Mouse (Mus musculus): ENCODE data around the gene Mylk. TPM values are rescaled to one million over a fixed set of nuclear protein-coding genes. Genes with fewer than 3 reads are reported as not detected.

Mylk gene
- total RNA-seq, 2 experiments from 2014 or later, result 18.8 to 28.6 TPM

DNA sequence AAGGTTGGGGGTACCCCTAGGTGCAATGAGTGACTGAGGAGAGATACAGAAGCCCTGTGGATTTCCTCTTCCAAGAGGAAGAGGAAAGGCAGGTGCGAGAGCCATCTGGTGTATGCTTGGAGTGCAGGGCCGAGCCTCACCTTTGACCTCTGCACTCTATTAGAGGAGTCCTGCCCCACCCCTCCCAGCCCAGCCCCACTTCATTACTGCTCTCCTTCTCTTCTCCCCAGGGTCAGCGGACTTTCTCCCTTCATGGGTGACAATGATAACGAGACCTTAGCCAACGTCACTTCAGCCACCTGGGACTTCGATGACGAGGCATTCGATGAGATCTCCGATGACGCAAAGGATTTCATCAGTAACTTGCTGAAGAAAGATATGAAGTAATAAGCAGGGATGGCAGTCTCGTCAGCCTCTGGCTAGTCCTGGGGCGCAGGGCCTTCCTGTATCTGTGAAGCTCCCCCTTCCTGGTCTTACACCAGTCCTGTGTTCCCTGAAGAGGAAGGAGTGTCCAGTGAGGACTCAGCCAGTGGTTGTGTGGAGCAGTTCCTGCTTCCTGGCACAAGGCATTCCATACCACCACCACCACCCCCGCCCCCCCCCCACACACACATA, 241.3 kb downstream of the Mylk start:
- DNase-seq, result no peak

DNA sequence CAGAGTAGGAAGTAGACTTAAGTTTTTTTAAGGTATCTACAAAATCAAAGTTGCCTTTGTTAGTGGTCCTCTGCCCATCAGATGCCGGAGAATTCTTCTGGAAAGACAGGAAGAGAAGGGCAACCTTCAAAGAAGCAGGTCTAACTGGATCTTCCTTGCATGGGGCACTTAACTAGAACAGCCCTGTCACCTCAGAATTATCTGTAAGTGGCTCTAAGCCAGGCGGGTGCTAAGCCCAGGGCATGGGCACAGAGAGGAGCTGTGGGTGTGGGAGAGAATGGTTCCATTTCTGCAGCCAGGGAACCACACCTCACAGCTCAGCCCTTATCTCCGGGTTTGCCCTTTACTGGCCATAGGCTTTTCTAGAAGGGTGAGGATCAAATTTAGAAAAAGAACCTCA, 246.4 kb downstream of the Mylk start:
- no peak for DNase-seq

DNA sequence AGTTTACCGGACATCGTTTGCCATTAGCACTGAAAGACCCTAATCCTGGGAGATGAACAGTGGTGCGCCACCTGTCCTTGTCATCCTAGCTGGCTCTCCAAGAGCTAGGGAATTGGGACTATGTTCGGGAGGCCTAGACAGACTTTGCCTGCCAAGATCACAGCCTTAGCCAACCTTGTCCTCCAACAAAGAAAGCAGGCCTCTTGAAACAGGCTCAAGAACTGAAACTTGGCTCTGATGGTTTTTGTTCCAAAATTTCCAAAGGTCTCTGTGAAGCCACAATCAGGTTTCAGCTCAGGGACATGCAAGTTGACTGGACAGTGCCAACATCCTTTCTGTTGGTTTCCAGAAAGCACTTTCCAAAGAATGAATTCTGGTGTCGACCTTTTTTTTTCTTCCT, 247.8 kb downstream of the Mylk start:
- peak; percentile 31 for DNase-seq

DNA sequence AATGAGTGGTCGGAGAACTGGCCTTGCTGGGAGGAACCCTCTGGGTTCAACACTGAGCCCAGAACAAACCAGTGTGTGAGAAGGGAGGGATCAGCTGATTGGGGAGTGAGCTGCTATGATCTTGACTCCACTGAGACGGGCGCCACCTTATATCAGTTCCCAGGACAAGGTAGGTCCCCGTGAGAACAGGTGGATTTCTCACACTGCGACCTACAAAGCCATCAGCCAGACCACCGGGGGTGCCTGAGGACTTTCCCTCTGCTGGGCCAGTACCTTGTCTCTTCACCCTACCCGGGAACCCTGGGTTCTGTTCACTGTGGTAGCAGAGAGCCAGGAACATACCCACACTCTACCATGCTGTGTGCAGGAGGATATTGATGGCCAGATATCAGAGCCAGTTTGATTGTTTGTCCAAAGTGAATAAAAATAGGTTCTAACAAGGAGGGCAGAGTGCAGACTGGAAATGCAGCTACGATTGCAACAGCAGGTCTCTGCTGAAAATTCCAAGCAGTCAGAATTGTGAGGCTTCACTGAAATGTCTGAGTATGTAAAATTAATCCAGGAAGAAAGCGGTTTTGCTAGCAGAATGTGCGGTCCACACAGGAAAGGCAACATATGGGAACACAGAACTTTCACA, 248.8 kb downstream of the Mylk start:
- no peak for DNase-seq

GRCm38 (mm10) chr16:34994641-34995141, 249.7 kb downstream of the Mylk start:
- DNase-seq, result no peak

DNA sequence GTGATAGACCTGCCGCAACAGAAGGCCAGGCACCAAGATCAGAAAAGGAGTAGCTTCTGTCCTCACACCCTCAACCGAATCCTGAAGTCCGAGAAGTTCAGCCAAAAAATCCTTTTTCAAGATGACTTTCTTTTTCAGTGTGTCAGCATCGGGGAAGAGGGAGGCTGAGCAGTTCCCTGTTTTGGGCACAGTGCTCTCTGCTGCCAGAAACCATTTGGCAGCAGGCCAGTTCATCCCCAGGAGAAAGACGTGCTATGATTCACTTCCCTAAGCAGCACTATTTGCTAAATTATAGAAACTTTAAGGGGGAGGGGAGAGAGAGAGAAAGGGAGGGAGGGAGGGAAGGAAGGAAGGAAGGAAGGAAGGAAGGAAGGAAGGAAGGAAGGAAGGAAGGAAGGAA, 251.1 kb downstream of the Mylk start:
- DNase-seq, result peak; percentile 67

DNA sequence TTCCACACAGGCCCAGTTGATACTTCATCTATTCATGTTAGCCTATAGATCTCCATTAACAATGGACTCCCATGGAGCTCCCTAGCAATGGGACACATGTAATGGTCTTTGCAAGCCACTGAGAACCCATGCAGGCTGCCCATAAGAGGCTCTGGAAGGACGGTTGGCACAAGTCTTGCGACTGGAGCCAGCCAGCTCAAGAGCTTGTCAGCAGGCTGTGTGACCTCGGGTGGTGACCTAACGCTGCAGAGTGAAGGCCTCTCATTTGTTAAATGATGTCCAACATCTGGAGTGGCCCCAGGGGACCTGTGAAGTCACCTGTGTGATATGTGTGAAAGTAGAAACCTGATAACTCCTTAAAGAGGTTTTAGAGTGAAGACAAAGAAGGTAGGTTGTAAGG, 252.0 kb downstream of the Mylk start:
- DNase-seq, result no peak

- no peak for DNase-seq
Observed at GRCm38 (mm10) chr16:34997576-34997975, 252.6 kb downstream of the Mylk start.

DNA sequence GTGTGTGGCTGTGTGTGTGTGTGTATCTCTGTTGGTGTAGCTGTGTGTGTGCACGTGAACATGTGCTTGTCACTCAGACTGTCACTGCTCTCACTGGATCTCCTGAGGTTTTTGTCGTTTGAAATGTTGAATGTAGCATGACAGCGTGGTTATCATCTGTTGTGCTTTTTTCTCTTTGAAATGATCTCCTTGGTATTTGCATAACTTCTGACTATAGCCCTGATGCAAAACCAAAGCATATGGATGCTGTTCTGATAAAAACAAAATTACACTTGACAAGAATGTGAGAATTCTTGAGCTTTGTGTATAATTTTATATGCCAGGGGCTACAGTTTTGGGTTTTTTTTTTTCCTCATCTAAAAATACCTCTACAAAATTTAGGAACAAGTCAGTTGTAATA, 254.0 kb downstream of the Mylk start:
- DNase-seq, result no peak

DNA sequence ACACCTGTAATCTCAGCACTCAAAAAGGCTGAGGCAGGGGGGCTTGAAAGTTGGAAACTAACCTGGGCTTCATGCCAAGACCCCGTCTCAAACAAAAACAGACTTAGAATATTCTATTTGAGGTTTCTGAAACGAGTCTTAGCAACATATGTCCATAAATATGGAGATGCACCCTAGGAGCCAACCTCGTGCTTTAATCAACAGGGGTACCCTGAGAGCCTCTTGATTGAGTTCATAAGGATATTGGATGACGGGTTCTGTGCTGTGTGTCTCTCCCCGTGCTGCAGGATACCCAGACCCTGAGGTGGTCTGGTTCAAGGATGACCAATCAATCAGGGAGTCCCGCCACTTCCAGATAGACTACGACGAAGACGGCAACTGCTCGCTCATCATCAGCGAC, 255.0 kb downstream of the Mylk start:
- no peak for DNase-seq

- DNase-seq, result no peak
Observed at GRCm38 (mm10) chr16:35000923-35001560, 256.0 kb downstream of the Mylk start.

DNA sequence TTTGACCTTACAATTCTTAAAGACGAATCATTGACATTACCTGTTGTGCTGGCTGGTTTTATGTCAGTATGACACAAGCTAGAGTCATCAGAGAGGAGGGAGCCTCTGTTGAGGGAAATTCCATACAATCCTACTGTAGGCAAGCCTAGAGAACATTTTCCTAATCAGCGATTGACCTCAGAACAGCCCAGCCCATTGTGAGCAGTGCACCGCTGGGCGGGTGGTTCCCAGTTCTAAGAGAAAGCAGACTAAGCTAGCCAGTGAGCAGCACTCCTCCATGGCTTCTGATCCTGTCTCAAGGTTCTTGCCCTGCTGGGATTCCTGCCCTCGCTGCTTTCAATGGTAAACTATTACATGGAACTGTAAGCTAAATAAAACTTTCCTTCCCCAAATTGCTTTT, 259.3 kb downstream of the Mylk start:
- DNase-seq, result no peak

GRCm38 (mm10) chr16:35004756-35005155, 259.7 kb downstream of the Mylk start:
- DNase-seq, result no peak

DNA sequence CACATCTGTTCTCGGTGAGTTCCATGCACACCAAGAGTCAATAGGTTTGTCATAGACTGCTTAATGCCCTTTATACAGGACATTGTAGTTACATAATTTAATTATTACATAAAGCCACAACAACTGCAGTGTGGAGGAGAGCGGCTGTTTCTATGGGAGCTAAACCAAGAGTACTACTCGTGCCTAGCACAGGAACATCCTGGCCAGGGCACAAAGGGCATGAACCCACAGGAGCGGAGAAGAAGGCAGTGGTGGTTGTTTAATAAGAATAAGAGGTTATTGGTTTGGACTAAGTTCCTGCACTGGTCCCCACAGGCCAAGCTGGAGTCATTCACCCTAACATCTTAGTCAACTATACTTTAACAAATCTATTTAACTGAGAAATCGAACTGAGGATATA, 261.2 kb downstream of the Mylk start:
- DNase-seq, result no peak

GRCm38 (mm10) chr16:35007361-35007760, 262.4 kb downstream of the Mylk start:
- DNase-seq, result no peak

- no peak for DNase-seq
Observed at GRCm38 (mm10) chr16:35008447-35008846, 263.4 kb downstream of the Mylk start.

- no peak for DNase-seq
Observed at GRCm38 (mm10) chr16:35013501-35013900, 268.5 kb downstream of the Mylk start.

DNA sequence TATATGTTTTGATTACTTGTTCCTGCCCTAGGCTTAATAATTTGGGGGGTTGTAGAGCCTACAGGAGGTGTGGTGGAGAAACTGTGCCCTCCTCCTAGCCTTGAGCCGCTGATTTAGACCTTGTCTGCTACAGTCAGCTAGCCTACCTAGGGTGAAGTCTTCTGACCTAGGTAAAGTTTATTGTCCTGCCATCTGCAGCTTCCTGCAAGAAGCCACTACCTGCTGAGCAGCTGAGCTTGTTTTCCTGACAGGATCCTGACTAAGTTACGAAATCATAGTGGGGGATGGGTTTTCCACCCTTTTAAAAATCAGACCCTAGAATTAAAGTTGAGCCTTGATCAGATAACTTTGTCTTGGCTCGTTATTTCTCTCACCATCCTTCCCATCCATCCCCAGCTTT, 271.5 kb downstream of the Mylk start:
- DNase-seq, result no peak

DNA sequence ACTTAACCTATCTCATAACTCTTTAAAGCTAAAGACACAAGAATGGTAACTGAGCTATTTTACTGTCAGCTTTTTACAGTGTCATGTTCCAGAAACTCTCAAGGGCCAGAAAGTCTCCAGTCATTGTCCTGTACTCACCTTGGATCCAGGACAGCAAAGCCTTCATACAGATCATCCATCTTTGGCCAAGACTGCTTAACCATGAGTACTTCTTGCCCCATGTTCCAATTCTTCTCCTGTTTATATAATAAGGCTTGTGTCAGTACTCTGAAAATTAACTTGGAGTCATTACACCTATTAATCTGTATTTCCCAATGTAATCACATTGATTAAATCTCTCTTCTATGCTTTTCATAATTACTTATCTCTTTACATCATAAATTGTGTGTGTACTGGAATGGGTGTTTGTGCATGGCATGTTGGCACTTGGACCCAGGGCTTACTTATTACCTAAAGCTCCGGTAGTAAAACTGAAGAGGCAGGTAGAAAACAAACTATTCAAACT, 273.5 kb downstream of the Mylk start:
- DNase-seq, result no peak

GRCm38 (mm10) chr16:35021903-35022241, 276.9 kb downstream of the Mylk start:
- no peak for DNase-seq

DNA sequence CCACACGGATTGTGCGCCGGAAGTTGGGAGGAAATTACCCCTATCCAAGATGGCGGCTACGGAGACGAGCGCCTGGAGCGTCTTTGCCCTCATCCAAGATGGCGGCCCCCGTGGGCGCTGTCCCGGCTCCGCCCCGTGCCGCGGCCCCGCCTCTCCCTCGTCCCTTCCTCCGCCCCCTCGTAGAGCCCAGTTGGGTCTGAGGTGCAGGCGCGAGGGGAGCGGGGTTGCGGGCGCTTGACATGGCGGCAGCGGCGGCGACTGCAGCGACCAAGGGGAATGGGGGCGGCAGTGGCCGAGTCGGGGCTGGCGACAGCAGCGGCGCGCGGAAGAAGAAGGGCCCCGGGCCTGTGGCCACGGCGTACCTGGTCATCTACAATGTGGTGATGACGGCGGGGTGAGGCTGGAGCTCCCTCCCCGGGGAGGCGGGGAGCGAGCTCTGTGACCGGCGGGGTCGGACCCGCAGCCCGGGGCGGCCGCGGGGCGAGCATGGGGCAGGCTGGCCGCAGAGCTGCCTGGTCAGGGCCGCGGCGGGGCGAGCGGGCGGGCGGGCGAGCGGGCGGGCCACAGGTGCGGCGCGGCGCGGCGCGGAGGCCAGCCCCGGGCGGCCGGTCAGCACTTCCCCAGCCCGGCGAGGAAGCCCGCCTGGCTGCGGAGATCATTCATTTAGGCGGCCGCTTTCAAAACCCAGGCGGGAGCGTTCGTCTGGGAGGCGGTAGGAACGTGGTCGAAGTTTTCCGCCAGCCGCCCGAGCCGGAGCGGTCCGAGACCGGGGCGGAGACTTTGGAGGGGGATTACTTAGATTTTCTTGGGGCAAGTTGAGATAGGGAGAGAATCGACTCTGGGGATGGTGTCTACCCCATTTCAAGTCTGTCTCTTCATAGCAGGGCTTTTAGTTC, 277.5 kb downstream of the Mylk start, which contains the start of gene Hacd2:
Gene Hacd2 (plus strand): TSS at position 187 of the 896 bp plus-strand sequence.
- peak; percentile 94 for DNase-seq

DNA sequence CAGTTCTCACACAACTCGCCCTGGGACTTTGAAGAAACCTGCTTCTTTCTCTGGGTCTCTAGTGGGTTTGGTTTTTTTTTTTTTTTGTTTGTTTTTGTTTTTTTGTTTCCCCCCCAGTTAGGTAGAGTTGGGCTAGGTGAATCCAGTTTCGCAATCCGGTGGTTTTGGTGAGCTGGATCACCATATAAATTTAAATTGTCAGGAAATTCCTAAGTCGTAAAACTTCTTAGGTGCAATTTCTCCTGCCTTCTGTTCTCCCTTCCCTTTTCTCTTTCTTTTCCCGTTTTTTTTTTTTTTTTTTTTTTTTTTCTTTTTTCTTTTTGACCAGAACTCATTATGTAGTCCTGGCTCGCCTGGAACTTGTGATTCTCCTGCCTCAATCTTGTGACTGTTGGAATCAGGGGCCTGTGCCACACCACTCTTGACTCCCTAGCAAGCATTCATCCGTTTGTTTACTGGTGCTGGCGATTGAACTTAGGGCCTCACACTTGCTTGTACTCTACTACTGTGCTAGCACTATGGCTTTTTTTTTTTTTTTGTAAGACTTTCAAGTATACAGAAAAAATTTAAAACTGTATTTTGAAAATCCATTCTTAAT, 278.2 kb downstream of the Mylk start:
- DNase-seq, result no peak
